Mouse (Mus musculus) heart, embryonic 12.5 days (tissue): ENCODE results near the gene Fancg. TPM values are rescaled to one million over a fixed set of nuclear protein-coding genes. Genes with fewer than 3 reads are reported as not detected.
A peak's percentile ranks its signal among the peaks of the same experiment; 100 is the strongest.
"Not testable (repeated sequence)": the region's sequence is repeated elsewhere in the genome, so short reads cannot be mapped to it uniquely, and the experiment has no call there.

ENCODE experiments used
- ATAC-seq: fragments of 200-750 bp; cut with Nextera tagmentation; 2 replicates; pipeline ENCODE4 v1.8.0; 2017; ENCODE audit warnings: moderate TSS enrichment, moderate library complexity; ENCODE audit not compliant: insufficient number of reproducible peaks, low FRiP score
- H3K27ac ChIP-seq: fragments of 300-500 bp; sonication (generic); 2 replicates; pipeline ENCODE4 v1.5.1; 2016; ENCODE audit warnings: mild to moderate bottlenecking, moderate library complexity; ENCODE audit not compliant: poor library complexity, severe bottlenecking
- H3K27me3 ChIP-seq: fragments of 300-500 bp; sonication (generic); replicated peaks from 2 replicates; pipeline ENCODE4 v1.6.1; 2016; ENCODE audit warnings: mild to moderate bottlenecking, moderate library complexity
- H3K36me3 ChIP-seq: fragments of 300-500 bp; sonication (generic); 2 replicates; pipeline ENCODE4 v1.6.1; 2016; ENCODE audit warnings: mild to moderate bottlenecking, moderate library complexity
- H3K4me1 ChIP-seq: fragments of 300-500 bp; sonication (generic); replicated peaks from 2 replicates; pipeline ENCODE4 v1.6.1; 2016; ENCODE audit warnings: mild to moderate bottlenecking
- H3K4me2 ChIP-seq: fragments of 300-500 bp; sonication (generic); 2 replicates; pipeline ENCODE4 v1.6.1; 2016; ENCODE audit warnings: mild to moderate bottlenecking, moderate library complexity
- H3K4me3 ChIP-seq: fragments of 300-500 bp; sonication (generic); 2 replicates; pipeline ENCODE4 v1.5.1; 2016; ENCODE audit warnings: mild to moderate bottlenecking
- H3K9ac ChIP-seq: fragments of 300-500 bp; sonication (generic); 2 replicates; pipeline ENCODE4 v1.6.1; 2016; ENCODE audit warnings: mild to moderate bottlenecking, moderate library complexity
- H3K9me3 ChIP-seq: fragments of 300-500 bp; sonication (generic); replicated peaks from 2 replicates; pipeline ENCODE4 v1.6.1; 2016; ENCODE audit warnings: mild to moderate bottlenecking, moderate library complexity
- WGBS: fragments of 180-500 bp; shearing (Covaris S2); methylation state at CpG from one replicate; pipeline ENCODE4 v1.1.7; 2016; 5-methylcytosine and 5-hydroxymethylcytosine counted together
- polyA plus RNA-seq: library from polyadenylated mRNA; unstranded; fragments of >200 nt; fragmentation: Nextera tagmentation; extraction: Ambion mirVana; gene quantifications from 2 replicates; pipeline ENCODE4 v1.2.1, GENCODE M21; 2016

The Fancg gene
- polyA plus RNA-seq, 1 experiment from 2014 or later: 12.2 TPM

GRCm38 (mm10) chr4:43019641-43020465 lies 9.5 kb upstream of the Fancg start:
- H3K27ac ChIP-seq: no peak overlapping the region
- 85% methylated on average over 23 of the region's 23 CpGs for WGBS
- H3K9me3 ChIP-seq: no peaks in the 10 kb centered on the region
- peaks cover 6% of the 10 kb centered on the region for H3K4me1 ChIP-seq
- H3K4me2 ChIP-seq: no peak overlapping the region
- peaks cover 71% of the 10 kb centered on the region for H3K36me3 ChIP-seq
- H3K27me3 ChIP-seq: no peaks in the 10 kb centered on the region
- no peak for ATAC-seq
- H3K9ac ChIP-seq: no peak overlapping the region
- no peak overlapping the region for H3K4me3 ChIP-seq

- H3K9ac ChIP-seq: no peak overlapping the region
- no peak overlapping the region for H3K4me3 ChIP-seq
- H3K36me3 ChIP-seq: peaks cover 71% of the 10 kb centered on the region
- no peak overlapping the region for H3K27ac ChIP-seq
- no peak overlapping the region for H3K4me2 ChIP-seq
- no peak for ATAC-seq
- no peaks in the 10 kb centered on the region for H3K27me3 ChIP-seq
- WGBS: 94% methylated on average over 10 of the region's 10 CpGs
- no peaks in the 10 kb centered on the region for H3K9me3 ChIP-seq
- no peaks in the 10 kb centered on the region for H3K4me1 ChIP-seq
Measured at GRCm38 (mm10) chr4:43019176-43019575, 8.9 kb upstream of the Fancg start.

- 92% methylated on average over 4 of the region's 4 CpGs for WGBS
- no peak overlapping the region for H3K4me3 ChIP-seq
- H3K4me2 ChIP-seq: no peak overlapping the region
- peaks cover 65% of the 10 kb centered on the region for H3K36me3 ChIP-seq
- H3K27me3 ChIP-seq: no peaks in the 10 kb centered on the region
- H3K9me3 ChIP-seq: no peaks in the 10 kb centered on the region
- ATAC-seq: no peak
- peaks cover 7% of the 10 kb centered on the region; the same call in 1 of the 2 replicates for H3K4me1 ChIP-seq
- no peak overlapping the region for H3K9ac ChIP-seq
- no peak overlapping the region for H3K27ac ChIP-seq
Measured at GRCm38 (mm10) chr4:43018156-43018555, 7.8 kb upstream of the Fancg start.

GRCm38 (mm10) chr4:43012091-43012490 lies 1.8 kb upstream of the Fancg start:
- no peaks in the 10 kb centered on the region for H3K9me3 ChIP-seq
- WGBS: 84% methylated on average over 1 of the region's 1 CpGs
- no peak overlapping the region for H3K27ac ChIP-seq
- H3K36me3 ChIP-seq: peaks cover 9% of the 10 kb centered on the region
- ATAC-seq: no peak
- H3K4me2 ChIP-seq: no peak overlapping the region
- no peaks in the 10 kb centered on the region for H3K27me3 ChIP-seq
- no peak overlapping the region for H3K9ac ChIP-seq
- no peak overlapping the region for H3K4me3 ChIP-seq
- peaks cover 18% of the 10 kb centered on the region for H3K4me1 ChIP-seq

GRCm38 (mm10) chr4:43005765-43006164 lies 4.5 kb downstream of the Fancg start:
- Histone ChIP-seq H3K36me3 (peaks cover 20% of the 10 kb centered on the region; the same call in 1 of the 2 replicates), H3K4me2 (no peak overlapping the region), H3K9ac (no peak overlapping the region), H3K9me3 (no peaks in the 10 kb centered on the region), H3K27me3 (no peaks in the 10 kb centered on the region), H3K4me3 (no peak overlapping the region), H3K4me1 (peaks cover 10% of the 10 kb centered on the region), H3K27ac (no peak overlapping the region)
- ATAC-seq: no peak
- 54% methylated on average over 2 of the region's 2 CpGs for WGBS

- 95% methylated on average over 3 of the region's 3 CpGs for WGBS
- Histone ChIP-seq H3K9me3 (no peaks in the 10 kb centered on the region), H3K4me1 (peaks cover 10% of the 10 kb centered on the region), H3K27ac (no peak overlapping the region), H3K4me2 (no peak overlapping the region), H3K9ac (no peak overlapping the region), H3K27me3 (no peaks in the 10 kb centered on the region), H3K4me3 (no peak overlapping the region), H3K36me3 (peaks cover 20% of the 10 kb centered on the region; the same call in 1 of the 2 replicates)
- no peak for ATAC-seq
Measured at GRCm38 (mm10) chr4:43004951-43005350, 5.4 kb downstream of the Fancg start.

- peaks cover 9% of the 10 kb centered on the region for H3K4me1 ChIP-seq
- H3K9ac ChIP-seq: no peak overlapping the region
- no peaks in the 10 kb centered on the region for H3K27me3 ChIP-seq
- no peak overlapping the region for H3K27ac ChIP-seq
- no peaks in the 10 kb centered on the region for H3K9me3 ChIP-seq
- ATAC-seq: no peak
- peaks cover 20% of the 10 kb centered on the region; the same call in 1 of the 2 replicates for H3K36me3 ChIP-seq
- no peak overlapping the region for H3K4me3 ChIP-seq
- 75% methylated on average over 12 of the region's 12 CpGs for WGBS
- no peak overlapping the region for H3K4me2 ChIP-seq
Measured at GRCm38 (mm10) chr4:43002756-43003439, 7.4 kb downstream of the Fancg start.

GRCm38 (mm10) chr4:43001272-43001671 lies 9.0 kb downstream of the Fancg start:
- H3K27me3 ChIP-seq: no peaks in the 10 kb centered on the region
- no peak for ATAC-seq
- no peaks in the 10 kb centered on the region for H3K9me3 ChIP-seq
- whole genome bisulfite sequencing: 77% methylated on average over 2 of the region's 2 CpGs
- H3K4me2 ChIP-seq: no peak overlapping the region
- H3K27ac ChIP-seq: no peak overlapping the region
- H3K4me3 ChIP-seq: no peak overlapping the region
- H3K36me3 ChIP-seq: peaks cover 12% of the 10 kb centered on the region; the same call in 1 of the 2 replicates
- H3K9ac ChIP-seq: no peak overlapping the region
- peaks cover 20% of the 10 kb centered on the region for H3K4me1 ChIP-seq

GRCm38 (mm10) chr4:43000141-43000986 lies 9.9 kb downstream of the Fancg start, which contains the start of gene Vcp:
Gene Vcp (minus strand): TSS chr4:43000507.
- Histone ChIP-seq H3K4me2 (peak within 1 kb of the TSS; percentile 65), H3K9ac (peak within 1 kb of the TSS; percentile 99), H3K4me3 (peak within 1 kb of the TSS; percentile 97), H3K4me1 (peaks cover 20% of the 10 kb centered on the region), H3K27ac (peak within 1 kb of the TSS; percentile 100), H3K36me3 (peaks cover 19% of the 10 kb centered on the region)
- ATAC-seq: peak; percentile 98
- H3K9me3 ChIP-seq, H3K27me3 ChIP-seq: not testable (repeated sequence)
- WGBS: under 1% methylated on average over 52 of the region's 56 CpGs

GRCm38 (mm10) chr4:42999451-43000140 lies 10.7 kb downstream of the Fancg start:
- no peaks in the 10 kb centered on the region for H3K27me3 ChIP-seq
- ATAC-seq: peak; percentile 90
- H3K36me3 ChIP-seq: peaks cover 19% of the 10 kb centered on the region
- WGBS: under 1% methylated on average over 51 of the region's 51 CpGs
- peak overlapping the region; percentile 99 for H3K9ac ChIP-seq
- peak overlapping the region; percentile 100 for H3K27ac ChIP-seq
- H3K4me2 ChIP-seq: peak overlapping the region; percentile 65
- peak overlapping the region; percentile 97 for H3K4me3 ChIP-seq
- peaks cover 20% of the 10 kb centered on the region for H3K4me1 ChIP-seq
- H3K9me3 ChIP-seq: no peaks in the 10 kb centered on the region
